Mouse (Mus musculus): ENCODE data around the gene Crym.

DNA sequence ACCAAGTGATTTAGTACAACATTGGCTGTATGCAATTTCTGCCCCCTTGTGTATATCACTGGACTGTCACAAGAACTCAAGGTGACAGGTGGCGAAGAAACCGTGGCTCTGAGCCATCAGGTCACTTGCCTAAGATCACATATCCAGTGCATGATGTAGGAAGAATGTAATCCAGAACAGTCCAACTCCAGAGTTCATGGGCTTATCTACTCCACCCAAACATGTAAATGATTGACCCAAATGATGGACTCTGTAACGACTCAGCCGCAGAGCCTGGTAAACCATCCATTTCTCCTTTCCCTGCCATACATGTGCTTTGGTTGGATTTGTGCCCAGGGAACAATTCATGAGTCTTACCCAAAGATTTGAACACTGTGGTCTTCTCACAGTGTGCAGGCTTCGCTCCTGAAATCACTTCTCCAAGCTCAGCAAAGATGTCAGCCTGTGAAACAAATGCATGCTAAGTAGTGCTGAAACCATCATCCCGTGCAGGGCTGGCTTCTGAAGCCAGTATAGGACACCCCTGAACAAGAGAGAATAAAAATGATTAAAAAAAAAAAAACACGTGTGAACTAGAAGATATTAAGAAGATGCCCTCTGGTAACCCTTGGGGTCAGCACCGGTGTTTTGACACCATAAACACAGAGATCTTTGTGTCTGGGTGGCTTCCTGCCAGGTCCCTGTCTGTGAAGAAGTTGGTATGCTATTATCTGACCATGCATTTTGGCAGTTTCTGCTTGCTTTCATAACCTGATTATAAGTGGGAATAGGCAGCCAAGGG, 12.4 kb downstream of the Crym start:
- TF ChIP-seq GATA1 (IDR thresholded peaks at IDR 0.05; ENCODE audit: borderline replicate concordance, low read length) = no peak
- no peak for TF ChIP-seq FLI1 (IDR thresholded peaks at IDR 0.05; ENCODE audit: low read length)
